ENCODE assay signal across 17 mouse cellular contexts in the genomic region with DNA sequence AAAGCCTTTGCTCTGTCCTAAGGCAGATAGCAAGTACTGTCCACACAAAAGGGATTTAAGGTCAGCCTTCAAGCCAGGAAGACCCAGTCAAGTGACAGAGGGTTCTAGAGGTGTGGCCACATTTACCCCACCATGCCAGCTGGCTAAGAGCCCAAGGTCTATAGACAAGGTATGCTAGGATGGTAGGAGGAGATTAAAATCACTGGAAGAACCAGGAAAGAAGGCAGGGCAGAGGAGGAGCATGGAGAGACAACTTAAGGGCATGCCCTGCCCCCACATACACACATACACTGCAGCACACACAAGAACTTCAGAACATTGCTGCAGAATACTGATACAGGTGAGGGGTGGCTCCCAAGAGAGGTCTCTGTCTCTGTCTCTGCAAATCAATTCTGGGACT. TPM values are rescaled to one million over a fixed set of nuclear protein-coding genes. Genes with fewer than 3 reads are reported as not detected.
DNase-seq lines count a peak whose midpoint lies in the region; ATAC-seq and TF ChIP-seq lines count a peak whose summit lies in the region.
"Had no signal": no experiment of that assay in that cellular context is flagged by ENCODE, and none has a peak within 500 bp of the region (broad histone marks: within the 10 kb centered on the region; RNA-seq: fewer than 3 reads in every experiment).

Gene Cyp2f2, plus strand, starts transcription at position 234 of the 400 bp plus-strand sequence.

- peak within 1 kb of the TSS; percentile 84 for H3K27ac ChIP-seq in lung, embryonic 16.5 days (ENCODE audit: low read length)
- no peak within 1 kb of the TSS for H3K27ac ChIP-seq in kidney, embryonic 16.5 days (ENCODE audit: low read length)
- no peak within 1 kb of the TSS for H3K27ac ChIP-seq in left cerebral cortex, adult 2 months
- H3K27ac ChIP-seq: heart, embryonic 15.5 days; hindbrain, embryonic 13.5 days; limb, embryonic 12.5 days; midbrain, embryonic 15.5 days; neural tube, embryonic 12.5 days had no signal

- no peaks in the 10 kb centered on the region for H3K36me3 ChIP-seq in lung, embryonic 16.5 days (ENCODE audit: control insufficient read depth, insufficient read depth, low read length)
- H3K36me3 ChIP-seq in kidney, embryonic 16.5 days (ENCODE audit: insufficient read depth, low read length) = no peaks in the 10 kb centered on the region
- H3K36me3 ChIP-seq: heart, embryonic 15.5 days; hindbrain, embryonic 13.5 days; limb, embryonic 12.5 days; midbrain, embryonic 15.5 days; neural tube, embryonic 12.5 days had no signal

- H3K9ac ChIP-seq in lung, embryonic 16.5 days (ENCODE audit: low read length) = no peak within 1 kb of the TSS
- no peak within 1 kb of the TSS for H3K9ac ChIP-seq in kidney, embryonic 16.5 days (replicated peaks; ENCODE audit: low read length)
- H3K9ac ChIP-seq: forebrain, postnatal 0 days; heart, embryonic 15.5 days; hindbrain, embryonic 13.5 days; limb, embryonic 12.5 days; midbrain, embryonic 15.5 days; neural tube, embryonic 12.5 days had no signal

- H3K4me1 ChIP-seq in lung, embryonic 16.5 days (replicated peaks; ENCODE audit: control insufficient read depth, insufficient read depth, low read length) = peaks cover 10% of the 10 kb centered on the region
- H3K4me1 ChIP-seq in kidney, embryonic 16.5 days (ENCODE audit: insufficient read depth, low read length) = no peaks in the 10 kb centered on the region
- H3K4me1 ChIP-seq: heart, embryonic 15.5 days; hindbrain, embryonic 13.5 days; midbrain, embryonic 15.5 days; neural tube, embryonic 12.5 days had no signal

- no peak for DNase-seq in urinary bladder, adult 2 months (ENCODE audit: low spot score)
- no peak for DNase-seq in urinary bladder, postnatal 25 days (ENCODE audit: low spot score)
- no peak for DNase-seq in adrenal gland, postnatal 4 days (ENCODE audit: low spot score in 2 of 2)
- no peak for DNase-seq in left cerebral cortex, adult 11 months (ENCODE audit: low spot score)
- no peak for DNase-seq in left cerebral cortex, adult 2 months (ENCODE audit: extremely low spot score in 1 of 2, low spot score in 2 of 2)
- DNase-seq: cerebellum, postnatal 10 days; forebrain, postnatal 0 days; kidney, postnatal 25 days had no signal

- no peaks in the 10 kb centered on the region for H3K9me3 ChIP-seq in lung, embryonic 16.5 days (ENCODE audit: control insufficient read depth, low read length)
- no peaks in the 10 kb centered on the region for H3K9me3 ChIP-seq in kidney, embryonic 16.5 days (ENCODE audit: low read length)
- H3K9me3 ChIP-seq: heart, embryonic 15.5 days; hindbrain, embryonic 13.5 days; limb, embryonic 12.5 days; midbrain, embryonic 15.5 days; neural tube, embryonic 12.5 days had no signal

- H3K27me3 ChIP-seq in lung, embryonic 16.5 days (ENCODE audit: control insufficient read depth, insufficient read depth, low read depth, low read length) = no peaks in the 10 kb centered on the region
- H3K27me3 ChIP-seq in kidney, embryonic 16.5 days (ENCODE audit: insufficient read depth, low read length) = no peaks in the 10 kb centered on the region
- H3K27me3 ChIP-seq: heart, embryonic 15.5 days; hindbrain, embryonic 13.5 days; limb, embryonic 12.5 days; midbrain, embryonic 15.5 days; neural tube, embryonic 12.5 days had no signal

- no peak within 1 kb of the TSS for H3K4me3 ChIP-seq in lung, embryonic 16.5 days (ENCODE audit: low read length)
- no peak within 1 kb of the TSS for H3K4me3 ChIP-seq in kidney, embryonic 16.5 days (ENCODE audit: low read length)
- no peak within 1 kb of the TSS for H3K4me3 ChIP-seq in left cerebral cortex, adult 2 months
- H3K4me3 ChIP-seq: heart, embryonic 15.5 days; hindbrain, embryonic 13.5 days; limb, embryonic 12.5 days; midbrain, embryonic 15.5 days; neural tube, embryonic 12.5 days had no signal

- intact Hi-C loops in left cerebral cortex, adult 2 months (cut with DNase I) = loop anchor here (5.0 to 10.0 kb wide), 2 partner anchors 352 to 1355 kb away; no protein-coding TSS in a partner anchor

- no peak for ATAC-seq in lung, embryonic 16.5 days (ENCODE audit: low read depth)
- ATAC-seq in kidney, embryonic 16.5 days (ENCODE audit: low FRiP score, low TSS enrichment) = no peak
- ATAC-seq: forebrain, postnatal 0 days; intestine, embryonic 16.5 days; midbrain, embryonic 15.5 days had no signal

- TF ChIP-seq CTCF in left cerebral cortex, adult 2 months (IDR thresholded peaks at IDR 0.05) = no peak

- H3K4me2 ChIP-seq in lung, embryonic 16.5 days (ENCODE audit: low read depth, low read length) = no peak within 1 kb of the TSS
- no peak within 1 kb of the TSS for H3K4me2 ChIP-seq in kidney, embryonic 16.5 days (replicated peaks; ENCODE audit: low read depth, low read length)
- H3K4me2 ChIP-seq: heart, embryonic 15.5 days; hindbrain, embryonic 13.5 days; limb, embryonic 12.5 days; midbrain, embryonic 15.5 days; neural tube, embryonic 12.5 days had no signal

RNA-seq across cellular contexts. Expression of gene Cyp2f2, which starts in this region (rescaled TPM):
- polyA plus RNA-seq in urinary bladder, adult 2 months (2012; rRNA removed) = 30.4 and 47.4 TPM in 2 replicates
- 100 to 1,000 TPM; 148 to 161 TPM for total RNA-seq in adrenal gland, postnatal 4 days (2021)
- 75.8 and 84.9 TPM in 2 replicates for polyA plus RNA-seq in lung, embryonic 16.5 days (2015; fragmentation: Nextera tagmentation; extraction: Ambion mirVana)
- 0.30 and 0.49 TPM in 2 replicates for polyA plus RNA-seq in kidney, embryonic 16.5 days (2015; fragmentation: Nextera tagmentation; extraction: Ambion mirVana)
- not detected for total RNA-seq in left cerebral cortex, adult 2 months (2021)
- total RNA-seq: forebrain, postnatal 0 days had no signal
- polyA plus RNA-seq: embryonic facial prominence, embryonic 11.5 days; limb, embryonic 12.5 days; neural tube, embryonic 12.5 days had no signal

Comparison
In these comparisons a context has a peak if more than half of its experiments do, and no peak if none do; other contexts are left out.
1. RNA of gene Cyp2f2 (total RNA-seq): 148 to 161 TPM in adrenal gland, postnatal 4 days; not detected in left cerebral cortex, adult 2 months; every median in the first group is over 100 times any median in the second.
2. RNA of gene Cyp2f2 (polyA plus RNA-seq): 75.8 to 84.9 TPM in lung, embryonic 16.5 days and 30.4 to 47.4 TPM in urinary bladder, adult 2 months; 0.30 to 0.49 TPM in kidney, embryonic 16.5 days; every median in the first group is over 10 times any median in the second.